Mouse (Mus musculus) lung, adult 18-20 months (tissue): ENCODE results near the gene Wdr91.

ENCODE experiments used
- DNase-seq, 2 experiments: peaks; one replicate each; pipeline ENCODE4 v3.0.0; 2022; ENCODE audit warnings: mixed read lengths in 2 of 2

Gene Wdr91

GRCm38 (mm10) chr6:34862381-34862780, 48.3 kb downstream of the Wdr91 start:
- no peak for DNase-seq

- no peak for DNase-seq
These were observed 49.1 kb downstream of the Wdr91 start for GRCm38 (mm10) chr6:34861546-34862053.

- no peak for DNase-seq
These were observed 78.3 kb downstream of the Wdr91 start for GRCm38 (mm10) chr6:34832352-34832751.
